Mouse (Mus musculus) hindbrain, embryonic 15.5 days (tissue): ENCODE results near the gene Corin. TPM values are rescaled to one million over a fixed set of nuclear protein-coding genes. Genes with fewer than 3 reads are reported as not detected.

Source experiments
- ATAC-seq: fragments of 200-750 bp; cut with Nextera tagmentation; 2 replicates; pipeline ENCODE4 v1.8.0; 2017; ENCODE audit warnings: low read depth, moderate number of reproducible peaks, moderate TSS enrichment; ENCODE audit not compliant: low FRiP score
- H3K27ac ChIP-seq: fragments of 300-500 bp; sonication (generic); replicated peaks from 2 replicates; pipeline ENCODE4 v1.5.1; 2015; ENCODE audit warnings: mild to moderate bottlenecking, inconsistent platforms
- H3K27me3 ChIP-seq: fragments of 300-500 bp; sonication (generic); 2 replicates; pipeline ENCODE4 v1.6.1; 2015; ENCODE audit warnings: control low read depth, inconsistent platforms
- H3K36me3 ChIP-seq: fragments of 300-500 bp; sonication (generic); 2 replicates; pipeline ENCODE4 v1.6.1; 2015; ENCODE audit warnings: control low read depth, inconsistent platforms
- H3K4me1 ChIP-seq: fragments of 300-500 bp; sonication (generic); replicated peaks from 2 replicates; pipeline ENCODE4 v1.6.1; 2015; ENCODE audit warnings: control low read depth, inconsistent platforms
- H3K4me2 ChIP-seq: fragments of 300-500 bp; sonication (generic); 2 replicates; pipeline ENCODE4 v1.6.1; 2015; ENCODE audit warnings: moderate library complexity, mild to moderate bottlenecking, inconsistent platforms
- H3K4me3 ChIP-seq: fragments of 300-500 bp; sonication (generic); 2 replicates; pipeline ENCODE4 v1.5.1; 2015; ENCODE audit warnings: mild to moderate bottlenecking, inconsistent platforms
- H3K9ac ChIP-seq: fragments of 300-500 bp; sonication (generic); 2 replicates; pipeline ENCODE4 v1.6.1; 2015; ENCODE audit warnings: inconsistent platforms
- H3K9me3 ChIP-seq: fragments of 300-500 bp; sonication (generic); 2 replicates; pipeline ENCODE4 v1.6.1; 2016; ENCODE audit warnings: control low read depth, inconsistent platforms
- WGBS: fragments of 180-500 bp; shearing (Covaris S2); methylation state at CpG from one replicate; pipeline ENCODE4 v1.1.7; 2015; 5-methylcytosine and 5-hydroxymethylcytosine counted together
- polyA plus RNA-seq: library from polyadenylated mRNA; unstranded; fragments of >200 nt; fragmentation: Nextera tagmentation; extraction: Ambion mirVana; gene quantifications from 2 replicates; pipeline ENCODE4 v1.2.1, GENCODE M21; 2015

Corin gene
- polyA plus RNA-seq, 1 experiment from 2014 or later = 2.7 TPM

DNA sequence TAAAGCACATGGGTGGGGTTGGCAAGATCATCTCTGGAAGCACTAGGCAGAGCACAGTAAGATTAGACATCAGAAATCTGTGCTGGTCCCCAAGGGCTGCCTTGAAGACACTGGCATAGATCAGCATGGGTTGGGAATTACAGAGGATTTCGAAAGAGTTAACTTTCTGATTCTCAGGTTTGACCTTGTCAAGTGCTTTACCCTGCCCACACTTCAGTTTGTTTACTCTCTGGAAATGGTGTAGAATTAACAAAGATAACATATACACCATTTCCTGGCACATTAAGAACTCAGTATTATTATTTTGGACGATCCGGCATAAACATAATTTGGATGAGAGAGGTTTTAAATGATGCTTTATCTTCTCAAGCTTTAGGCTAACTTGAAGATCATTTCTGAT is 219.2 kb downstream of the Corin start:
- no peaks in the 10 kb centered on the region for H3K27me3 ChIP-seq
- H3K4me2 ChIP-seq = no peak overlapping the region
- peaks cover 8% of the 10 kb centered on the region; the same call in 1 of the 2 replicates for H3K36me3 ChIP-seq
- no peaks in the 10 kb centered on the region for H3K4me1 ChIP-seq
- no peaks in the 10 kb centered on the region for H3K9me3 ChIP-seq
- H3K9ac ChIP-seq = no peak overlapping the region
- ATAC-seq = no peak
- 94% methylated on average over 3 of the region's 3 CpGs for WGBS
- no peak overlapping the region for H3K4me3 ChIP-seq
- no peak overlapping the region for H3K27ac ChIP-seq

DNA sequence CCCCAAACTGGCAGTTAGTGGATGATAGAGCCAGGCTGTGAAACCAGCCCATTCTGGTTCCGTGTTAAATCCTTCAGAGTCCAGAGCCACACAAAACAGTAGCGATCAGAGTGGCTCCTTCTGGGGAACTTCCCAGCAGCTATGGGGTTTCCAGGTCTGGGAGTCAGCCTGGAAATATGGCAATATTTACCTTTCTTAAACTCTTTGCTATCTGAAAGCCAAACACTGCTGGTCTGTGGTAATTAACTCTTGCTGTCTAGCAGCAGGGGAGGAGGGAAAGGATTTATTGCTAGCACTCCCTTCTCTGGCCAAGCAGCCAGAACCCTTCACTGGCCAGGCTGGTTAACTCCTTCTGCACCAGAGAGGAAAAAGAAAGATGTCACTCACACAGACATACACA is 221.4 kb downstream of the Corin start:
- H3K9me3 ChIP-seq = no peaks in the 10 kb centered on the region
- ATAC-seq = no peak
- no peaks in the 10 kb centered on the region for H3K27me3 ChIP-seq
- no peaks in the 10 kb centered on the region for H3K4me1 ChIP-seq
- H3K4me2 ChIP-seq = no peak overlapping the region
- no peaks in the 10 kb centered on the region for H3K36me3 ChIP-seq
- H3K9ac ChIP-seq = no peak overlapping the region
- 59% methylated on average over 2 of the region's 2 CpGs for WGBS
- no peak overlapping the region for H3K27ac ChIP-seq
- H3K4me3 ChIP-seq = no peak overlapping the region

DNA sequence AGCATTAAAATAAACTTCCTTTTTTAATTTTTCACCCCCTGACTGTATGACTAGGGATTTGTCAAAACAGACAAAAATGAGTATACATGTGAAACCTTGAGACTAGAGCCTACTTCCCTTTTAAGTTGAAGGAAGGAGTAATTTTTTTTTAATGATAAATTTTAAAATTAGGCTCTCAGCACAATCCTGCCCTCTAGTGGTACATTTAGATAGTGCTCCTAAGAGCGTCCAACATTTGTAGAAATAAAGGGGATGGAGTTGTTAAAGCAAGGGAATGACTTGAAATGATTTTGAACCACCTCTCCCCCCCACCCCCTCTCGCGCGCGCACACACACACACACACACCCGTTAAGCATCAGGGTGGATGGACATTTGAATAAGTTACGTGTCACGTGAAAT is 234.6 kb downstream of the Corin start:
- Histone ChIP-seq H3K27ac (no peak overlapping the region), H3K27me3 (no peaks in the 10 kb centered on the region), H3K9me3 (no peaks in the 10 kb centered on the region), H3K4me2 (no peak overlapping the region), H3K9ac (no peak overlapping the region), H3K4me1 (no peaks in the 10 kb centered on the region), H3K36me3 (no peaks in the 10 kb centered on the region), H3K4me3 (no peak overlapping the region)
- ATAC-seq = no peak
- 51% methylated on average over 8 of the region's 8 CpGs for WGBS

- Histone ChIP-seq H3K4me1 (no peaks in the 10 kb centered on the region), H3K9me3 (no peaks in the 10 kb centered on the region)
- WGBS = 82% methylated on average over 10 of the region's 10 CpGs
These were observed 235.1 kb downstream of the Corin start for GRCm38 (mm10) chr5:72269204-72269603.

GRCm38 (mm10) chr5:72266955-72267535 is 237.2 kb downstream of the Corin start:
- no peaks in the 10 kb centered on the region for H3K36me3 ChIP-seq
- no peaks in the 10 kb centered on the region for H3K27me3 ChIP-seq
- ATAC-seq = no peak
- H3K9ac ChIP-seq = no peak overlapping the region
- no peak overlapping the region for H3K4me2 ChIP-seq
- no peak overlapping the region for H3K27ac ChIP-seq
- WGBS = 96% methylated on average over 7 of the region's 7 CpGs
- H3K4me1 ChIP-seq = no peaks in the 10 kb centered on the region
- no peaks in the 10 kb centered on the region for H3K9me3 ChIP-seq
- no peak overlapping the region for H3K4me3 ChIP-seq

More at GRCm38 (mm10) chr5:72269204-72269603, 235.1 kb downstream of the Corin start:
- Histone ChIP-seq H3K27ac (no peak overlapping the region), H3K4me3 (no peak overlapping the region), H3K27me3 (no peaks in the 10 kb centered on the region), H3K9ac (no peak overlapping the region), H3K4me2 (no peak overlapping the region), H3K36me3 (no peaks in the 10 kb centered on the region)
- ATAC-seq = 0 out of 2 replicates have a peak, but pooled peaks have one; percentile 13

DNA sequence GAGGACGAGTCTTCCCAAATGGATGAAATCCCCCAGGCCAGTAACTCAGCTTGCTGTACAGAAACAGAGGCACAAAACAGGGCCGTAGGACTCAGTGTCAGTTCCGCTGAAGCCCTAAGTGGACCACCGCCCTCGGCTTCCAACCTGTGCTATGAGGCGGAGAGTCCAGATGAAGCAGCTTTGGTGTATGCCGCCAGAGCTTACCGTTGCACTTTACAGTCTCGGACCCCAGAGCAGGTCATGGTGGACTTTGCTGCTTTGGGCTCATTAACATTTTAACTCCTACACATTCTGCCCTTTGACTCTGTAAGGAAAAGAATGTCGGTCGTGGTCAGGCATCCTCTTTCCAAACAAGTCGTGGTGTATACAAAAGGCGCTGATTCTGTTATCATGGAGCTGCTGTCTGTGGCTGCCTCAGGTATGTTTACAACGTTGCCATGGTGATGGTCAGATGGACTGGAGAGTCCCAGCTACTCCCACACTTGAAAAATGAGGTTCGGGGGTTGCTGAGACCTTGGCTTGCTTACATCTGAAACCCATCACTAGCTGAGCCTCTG is 240.0 kb downstream of the Corin start:
- no peaks in the 10 kb centered on the region for H3K4me1 ChIP-seq
- WGBS = 66% methylated on average over 15 of the region's 15 CpGs
- H3K36me3 ChIP-seq = no peaks in the 10 kb centered on the region
- H3K9me3 ChIP-seq = no peaks in the 10 kb centered on the region
- no peak for ATAC-seq
- no peak overlapping the region for H3K9ac ChIP-seq
- H3K27me3 ChIP-seq = no peaks in the 10 kb centered on the region
- no peak overlapping the region for H3K27ac ChIP-seq
- no peak overlapping the region for H3K4me2 ChIP-seq
- no peak overlapping the region for H3K4me3 ChIP-seq

GRCm38 (mm10) chr5:72261802-72262324 is 242.4 kb downstream of the Corin start:
- Histone ChIP-seq H3K4me2 (no peak overlapping the region), H3K36me3 (no peaks in the 10 kb centered on the region), H3K9me3 (no peaks in the 10 kb centered on the region), H3K9ac (no peak overlapping the region), H3K27me3 (no peaks in the 10 kb centered on the region), H3K4me3 (no peak overlapping the region), H3K27ac (no peak overlapping the region), H3K4me1 (no peaks in the 10 kb centered on the region)
- 66% methylated on average over 3 of the region's 3 CpGs for WGBS
- no peak for ATAC-seq

- 0 out of 2 replicates have a peak, but pooled peaks have one; percentile 34 for ATAC-seq
- no peaks in the 10 kb centered on the region for H3K9me3 ChIP-seq
- no peaks in the 10 kb centered on the region for H3K27me3 ChIP-seq
- WGBS = 72% methylated on average over 3 of the region's 3 CpGs
- no peak overlapping the region for H3K9ac ChIP-seq
- no peaks in the 10 kb centered on the region for H3K36me3 ChIP-seq
- no peak overlapping the region for H3K4me2 ChIP-seq
- H3K4me3 ChIP-seq = no peak overlapping the region
- no peak overlapping the region for H3K27ac ChIP-seq
- H3K4me1 ChIP-seq = no peaks in the 10 kb centered on the region
These were observed 245.0 kb downstream of the Corin start for GRCm38 (mm10) chr5:72259298-72259621.

DNA sequence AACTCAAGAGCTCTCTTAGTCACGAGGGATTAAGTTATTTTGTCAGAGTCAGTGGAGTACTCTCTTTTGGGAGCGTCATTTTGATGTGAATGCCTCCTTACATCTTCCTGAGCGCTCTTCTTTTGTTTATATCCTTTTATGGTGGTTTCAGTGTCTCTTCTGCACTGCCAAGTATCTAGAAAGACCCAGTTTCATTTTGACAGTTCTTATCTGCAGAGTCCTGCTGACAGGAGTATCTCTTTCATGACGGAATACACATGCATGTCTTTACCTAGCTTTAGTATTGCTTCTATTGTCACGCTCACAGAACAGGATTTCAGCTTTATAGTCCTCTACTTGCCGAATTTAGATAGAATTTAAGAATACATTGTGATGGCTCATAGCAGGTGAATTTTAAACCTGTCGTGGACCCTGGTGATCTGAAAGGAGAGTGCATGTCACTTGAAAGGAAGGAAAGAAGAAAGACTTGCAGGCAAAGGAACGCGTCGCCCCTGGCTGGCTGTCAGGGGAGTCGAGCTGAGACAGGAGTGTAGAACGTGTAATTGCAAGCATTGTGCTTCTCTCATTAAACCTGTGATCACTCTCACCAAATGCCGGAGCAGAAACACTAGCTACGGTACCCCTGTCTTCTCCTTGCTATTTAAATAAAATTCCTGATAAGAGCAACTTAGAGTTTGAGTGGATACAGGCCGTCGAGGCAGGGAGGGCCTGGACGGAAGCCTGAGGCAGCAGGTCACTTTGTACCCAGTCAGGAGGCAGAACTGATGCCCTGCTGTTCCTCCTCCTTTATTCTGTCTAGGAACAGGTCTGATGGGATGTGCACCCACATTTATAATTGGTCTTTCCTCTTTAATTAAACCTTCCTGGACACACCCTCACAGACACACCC is 245.6 kb downstream of the Corin start:
- no peaks in the 10 kb centered on the region for H3K4me1 ChIP-seq
- H3K36me3 ChIP-seq = no peaks in the 10 kb centered on the region
- 82% methylated on average over 17 of the region's 17 CpGs for WGBS
- no peaks in the 10 kb centered on the region for H3K9me3 ChIP-seq
- no peak overlapping the region for H3K4me2 ChIP-seq
- no peak overlapping the region for H3K27ac ChIP-seq
- no peaks in the 10 kb centered on the region for H3K27me3 ChIP-seq
- no peak overlapping the region for H3K4me3 ChIP-seq
- no peak overlapping the region for H3K9ac ChIP-seq
- no peak for ATAC-seq

DNA sequence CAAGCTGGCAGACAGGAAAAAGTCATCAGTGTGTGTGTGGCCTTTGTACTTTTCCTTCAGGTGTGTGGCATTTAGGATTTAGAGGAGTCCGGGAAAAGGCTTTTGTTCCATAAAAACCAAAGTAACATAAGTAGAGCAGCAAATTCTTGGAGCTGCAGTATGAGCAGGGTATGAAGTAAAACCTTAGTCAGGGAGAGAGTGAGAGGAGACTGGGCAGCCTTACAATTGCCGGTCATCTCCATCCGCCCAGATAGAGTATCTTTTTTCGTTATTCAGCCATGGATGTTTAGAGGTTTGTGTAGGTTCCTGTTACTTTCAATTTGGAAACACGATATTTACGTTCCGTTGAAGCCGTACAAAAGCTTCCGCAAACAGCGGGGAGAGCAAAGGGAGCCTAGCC is 247.2 kb downstream of the Corin start:
- Histone ChIP-seq H3K9me3 (no peaks in the 10 kb centered on the region), H3K27ac (no peak overlapping the region), H3K4me3 (no peak overlapping the region), H3K36me3 (no peaks in the 10 kb centered on the region), H3K9ac (no peak overlapping the region), H3K4me2 (no peak overlapping the region), H3K27me3 (no peaks in the 10 kb centered on the region), H3K4me1 (no peaks in the 10 kb centered on the region)
- no peak for ATAC-seq
- WGBS = 91% methylated on average over 10 of the region's 10 CpGs

- no peak overlapping the region for H3K9ac ChIP-seq
- ATAC-seq = no peak
- WGBS = 94% methylated on average over 10 of the region's 10 CpGs
- no peak overlapping the region for H3K4me3 ChIP-seq
- no peaks in the 10 kb centered on the region for H3K9me3 ChIP-seq
- H3K36me3 ChIP-seq = no peaks in the 10 kb centered on the region
- H3K27me3 ChIP-seq = no peaks in the 10 kb centered on the region
- no peaks in the 10 kb centered on the region for H3K4me1 ChIP-seq
- H3K27ac ChIP-seq = no peak overlapping the region
- no peak overlapping the region for H3K4me2 ChIP-seq
These were observed 249.3 kb downstream of the Corin start for GRCm38 (mm10) chr5:72254958-72255357.

GRCm38 (mm10) chr5:72250180-72250579 is 254.1 kb downstream of the Corin start:
- ATAC-seq = no peak
- no peaks in the 10 kb centered on the region for H3K4me1 ChIP-seq
- no peak overlapping the region for H3K4me3 ChIP-seq
- H3K27ac ChIP-seq = no peak overlapping the region
- H3K36me3 ChIP-seq = 0 out of 2 replicates have a peak, but pooled peaks cover 5% of the 10 kb centered on the region
- WGBS = 92% methylated on average over 1 of the region's 1 CpGs
- H3K4me2 ChIP-seq = no peak overlapping the region
- H3K9me3 ChIP-seq = no peaks in the 10 kb centered on the region
- no peak overlapping the region for H3K9ac ChIP-seq
- H3K27me3 ChIP-seq = no peaks in the 10 kb centered on the region
